Mouse (Mus musculus): Measurements from ENCODE around the gene Mctp2. TPM values are rescaled to one million over a fixed set of nuclear protein-coding genes. Genes with fewer than 3 reads are reported as not detected.

Gene Mctp2
- polyA plus RNA-seq (2014; fragmentation: Nextera tagmentation; extraction: Ambion mirVana): 0.31 and 0.64 TPM in 2 replicates

DNA sequence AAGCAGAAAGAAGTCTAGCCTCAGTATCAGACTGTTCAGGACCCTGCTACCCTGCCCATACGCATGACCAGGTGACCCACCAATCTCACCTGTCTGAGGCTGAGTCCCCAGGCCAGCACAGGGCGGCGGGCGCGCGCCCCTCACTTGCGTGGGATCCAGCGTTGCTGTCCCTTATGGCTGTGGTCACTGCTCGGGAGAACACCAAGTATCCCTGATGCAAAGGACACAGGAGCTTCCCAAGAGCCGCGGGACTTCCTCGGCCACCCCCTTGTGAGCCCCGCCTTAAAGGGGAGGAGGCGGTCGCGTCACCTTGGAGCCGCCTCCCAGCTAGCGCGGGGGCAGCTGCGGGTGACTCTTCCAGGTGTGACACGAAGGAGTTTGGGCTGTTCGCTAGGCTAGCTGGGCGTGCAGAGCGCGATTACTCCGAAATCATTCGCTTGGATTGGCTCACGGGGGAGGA is at the start of gene Mctp2:
TSS of gene Mctp2 (minus strand) at position 227 of the 460 bp plus-strand sequence.
- peak; percentile 61 for ATAC-seq (replicated peaks; ENCODE audit: insufficient number of reproducible peaks, low FRiP score, low TSS enrichment)

GRCm38 (mm10) chr7:72345901-72346300 is 39.5 kb upstream of the Mctp2 start:
- Histone ChIP-seq H3K4me3 (ENCODE audit: low read depth, low read length) (no peak overlapping the region), H3K9me3 (replicated peaks; ENCODE audit: control insufficient read depth, low read length) (no peaks in the 10 kb centered on the region), H3K4me1 (ENCODE audit: control insufficient read depth, insufficient read depth, low read length) (no peaks in the 10 kb centered on the region), H3K27me3 (ENCODE audit: control insufficient read depth, insufficient read depth, low read length) (no peaks in the 10 kb centered on the region), H3K36me3 (ENCODE audit: control insufficient read depth, insufficient read depth, low read length) (no peaks in the 10 kb centered on the region), H3K4me2 (no peak overlapping the region), H3K27ac (ENCODE audit: low read depth, low read length) (no peak overlapping the region), H3K9ac (ENCODE audit: low read depth, low read length) (no peak overlapping the region)
- ATAC-seq (replicated peaks; ENCODE audit: insufficient number of reproducible peaks, low FRiP score, low TSS enrichment): no peak

More for the DNA sequence above, at the start of gene Mctp2:
- WGBS (ENCODE audit: insufficient replicate concordance): under 1% methylated on average over 28 of the region's 28 CpGs
- Histone ChIP-seq H3K4me2 (peak within 1 kb of the TSS; percentile 73), H3K4me1 (ENCODE audit: control insufficient read depth, insufficient read depth, low read length) (no peaks in the 10 kb centered on the region), H3K4me3 (ENCODE audit: low read depth, low read length) (peak within 1 kb of the TSS; percentile 39), H3K9ac (ENCODE audit: low read depth, low read length) (peak within 1 kb of the TSS; percentile 0), H3K36me3 (ENCODE audit: control insufficient read depth, insufficient read depth, low read length) (no peaks in the 10 kb centered on the region), H3K9me3 (replicated peaks; ENCODE audit: control insufficient read depth, low read length) (no peaks in the 10 kb centered on the region), H3K27me3 (ENCODE audit: control insufficient read depth, insufficient read depth, low read length) (no peaks in the 10 kb centered on the region; the same call in 1 of the 2 replicates), H3K27ac (ENCODE audit: low read depth, low read length) (no peak within 1 kb of the TSS)

DNA sequence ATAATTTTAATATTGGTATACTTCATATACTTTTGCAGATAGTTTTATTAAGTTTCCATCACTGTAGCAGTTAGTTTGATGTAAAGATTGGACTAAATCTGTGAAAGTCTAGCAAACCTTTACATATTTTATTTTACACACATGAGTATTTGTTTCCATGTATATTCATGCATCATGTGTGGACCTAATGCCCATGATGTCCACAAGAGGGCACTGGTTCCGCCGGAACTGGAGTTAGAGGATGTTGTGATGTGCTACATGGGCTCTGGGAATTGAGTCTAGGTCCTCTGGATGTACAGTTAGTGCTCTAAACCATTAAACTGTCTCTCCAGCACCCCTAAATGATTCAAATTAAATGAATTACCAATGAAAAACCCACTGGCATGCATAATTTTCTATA is 37.3 kb upstream of the Mctp2 start:
- no peaks in the 10 kb centered on the region for H3K9me3 ChIP-seq (replicated peaks; ENCODE audit: control insufficient read depth, low read length)
- no peaks in the 10 kb centered on the region for H3K27me3 ChIP-seq (ENCODE audit: control insufficient read depth, insufficient read depth, low read length)
- no peak overlapping the region for H3K4me2 ChIP-seq
- H3K36me3 ChIP-seq (ENCODE audit: control insufficient read depth, insufficient read depth, low read length): no peaks in the 10 kb centered on the region
- no peaks in the 10 kb centered on the region for H3K4me1 ChIP-seq (ENCODE audit: control insufficient read depth, insufficient read depth, low read length)
- no peak overlapping the region for H3K9ac ChIP-seq (ENCODE audit: low read depth, low read length)
- no peak for ATAC-seq (replicated peaks; ENCODE audit: insufficient number of reproducible peaks, low FRiP score, low TSS enrichment)
- WGBS (ENCODE audit: insufficient replicate concordance): 51% methylated on average over 2 of the region's 2 CpGs
- H3K4me3 ChIP-seq (ENCODE audit: low read depth, low read length): no peak overlapping the region
- H3K27ac ChIP-seq (ENCODE audit: low read depth, low read length): no peak overlapping the region

- Histone ChIP-seq H3K4me2 (no peak overlapping the region), H3K9ac (ENCODE audit: low read depth, low read length) (no peak overlapping the region), H3K4me3 (ENCODE audit: low read depth, low read length) (no peak overlapping the region), H3K4me1 (ENCODE audit: control insufficient read depth, insufficient read depth, low read length) (no peaks in the 10 kb centered on the region), H3K27me3 (ENCODE audit: control insufficient read depth, insufficient read depth, low read length) (no peaks in the 10 kb centered on the region), H3K9me3 (replicated peaks; ENCODE audit: control insufficient read depth, low read length) (no peaks in the 10 kb centered on the region), H3K36me3 (ENCODE audit: control insufficient read depth, insufficient read depth, low read length) (no peaks in the 10 kb centered on the region), H3K27ac (ENCODE audit: low read depth, low read length) (no peak overlapping the region)
- WGBS (ENCODE audit: insufficient replicate concordance): 56% methylated on average over 2 of the region's 2 CpGs
- ATAC-seq (replicated peaks; ENCODE audit: insufficient number of reproducible peaks, low FRiP score, low TSS enrichment): no peak
These were observed 36.4 kb upstream of the Mctp2 start for GRCm38 (mm10) chr7:72342822-72343221.

DNA sequence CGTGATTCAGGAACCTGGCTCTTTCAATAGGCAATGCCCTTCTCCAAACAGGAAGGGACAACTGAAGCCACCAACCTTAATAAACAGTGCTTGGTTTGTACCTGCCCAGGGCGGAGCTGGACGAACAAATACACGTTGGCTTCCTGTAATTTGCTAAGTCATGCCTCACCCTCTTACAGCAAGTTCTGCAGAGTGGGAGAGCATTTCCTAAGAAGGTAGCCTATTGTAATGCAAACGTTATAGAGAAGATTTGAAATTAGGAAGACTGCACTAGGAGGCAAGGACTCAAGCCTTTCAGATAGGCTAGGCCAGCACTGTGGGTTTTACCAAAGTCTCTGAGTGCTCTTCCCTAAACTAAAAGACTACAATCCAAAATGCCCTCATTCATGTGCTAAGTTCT is 19.6 kb upstream of the Mctp2 start:
- Histone ChIP-seq H3K36me3 (ENCODE audit: control insufficient read depth, insufficient read depth, low read length) (no peaks in the 10 kb centered on the region), H3K4me3 (ENCODE audit: low read depth, low read length) (no peak overlapping the region), H3K9me3 (replicated peaks; ENCODE audit: control insufficient read depth, low read length) (no peaks in the 10 kb centered on the region), H3K27ac (ENCODE audit: low read depth, low read length) (no peak overlapping the region), H3K4me1 (ENCODE audit: control insufficient read depth, insufficient read depth, low read length) (no peaks in the 10 kb centered on the region), H3K27me3 (ENCODE audit: control insufficient read depth, insufficient read depth, low read length) (no peaks in the 10 kb centered on the region), H3K9ac (ENCODE audit: low read depth, low read length) (no peak overlapping the region), H3K4me2 (no peak overlapping the region)
- 63% methylated on average over 5 of the region's 5 CpGs for WGBS (ENCODE audit: insufficient replicate concordance)
- ATAC-seq (replicated peaks; ENCODE audit: insufficient number of reproducible peaks, low FRiP score, low TSS enrichment): no peak

GRCm38 (mm10) chr7:72320906-72321305 is 14.5 kb upstream of the Mctp2 start:
- no peaks in the 10 kb centered on the region for H3K27me3 ChIP-seq (ENCODE audit: control insufficient read depth, insufficient read depth, low read length)
- no peak overlapping the region for H3K27ac ChIP-seq (ENCODE audit: low read depth, low read length)
- H3K9me3 ChIP-seq (replicated peaks; ENCODE audit: control insufficient read depth, low read length): no peaks in the 10 kb centered on the region
- H3K4me2 ChIP-seq: no peak overlapping the region
- no peak overlapping the region for H3K4me3 ChIP-seq (ENCODE audit: low read depth, low read length)
- no peaks in the 10 kb centered on the region for H3K36me3 ChIP-seq (ENCODE audit: control insufficient read depth, insufficient read depth, low read length)
- H3K9ac ChIP-seq (ENCODE audit: low read depth, low read length): no peak overlapping the region
- ATAC-seq (replicated peaks; ENCODE audit: insufficient number of reproducible peaks, low FRiP score, low TSS enrichment): no peak
- WGBS (ENCODE audit: insufficient replicate concordance): 68% methylated on average over 4 of the region's 4 CpGs
- H3K4me1 ChIP-seq (ENCODE audit: control insufficient read depth, insufficient read depth, low read length): no peaks in the 10 kb centered on the region

- H3K4me3 ChIP-seq (ENCODE audit: low read depth, low read length): no peak overlapping the region
- no peak overlapping the region for H3K4me2 ChIP-seq
- no peak for ATAC-seq (replicated peaks; ENCODE audit: insufficient number of reproducible peaks, low FRiP score, low TSS enrichment)
These were observed 14.0 kb upstream of the Mctp2 start for GRCm38 (mm10) chr7:72320441-72320840.

GRCm38 (mm10) chr7:72314395-72315060 is 8.1 kb upstream of the Mctp2 start:
- Histone ChIP-seq H3K4me3 (ENCODE audit: low read depth, low read length) (no peak overlapping the region), H3K4me2 (no peak overlapping the region), H3K9ac (ENCODE audit: low read depth, low read length) (no peak overlapping the region), H3K9me3 (replicated peaks; ENCODE audit: control insufficient read depth, low read length) (no peaks in the 10 kb centered on the region), H3K27ac (ENCODE audit: low read depth, low read length) (no peak overlapping the region), H3K4me1 (ENCODE audit: control insufficient read depth, insufficient read depth, low read length) (no peaks in the 10 kb centered on the region), H3K27me3 (ENCODE audit: control insufficient read depth, insufficient read depth, low read length) (no peaks in the 10 kb centered on the region), H3K36me3 (ENCODE audit: control insufficient read depth, insufficient read depth, low read length) (no peaks in the 10 kb centered on the region)
- ATAC-seq (replicated peaks; ENCODE audit: insufficient number of reproducible peaks, low FRiP score, low TSS enrichment): no peak
- 66% methylated on average over 9 of the region's 9 CpGs for WGBS (ENCODE audit: insufficient replicate concordance)

More at GRCm38 (mm10) chr7:72320441-72320840, 14.0 kb upstream of the Mctp2 start:
- H3K27me3 ChIP-seq (ENCODE audit: control insufficient read depth, insufficient read depth, low read length): no peaks in the 10 kb centered on the region
- WGBS (ENCODE audit: insufficient replicate concordance): 84% methylated on average over 4 of the region's 4 CpGs
- H3K36me3 ChIP-seq (ENCODE audit: control insufficient read depth, insufficient read depth, low read length): no peaks in the 10 kb centered on the region
- no peaks in the 10 kb centered on the region for H3K4me1 ChIP-seq (ENCODE audit: control insufficient read depth, insufficient read depth, low read length)
- no peak overlapping the region for H3K9ac ChIP-seq (ENCODE audit: low read depth, low read length)
- H3K9me3 ChIP-seq (replicated peaks; ENCODE audit: control insufficient read depth, low read length): no peaks in the 10 kb centered on the region
- H3K27ac ChIP-seq (ENCODE audit: low read depth, low read length): no peak overlapping the region

- no peaks in the 10 kb centered on the region for H3K36me3 ChIP-seq (ENCODE audit: control insufficient read depth, insufficient read depth, low read length)
- H3K9ac ChIP-seq (ENCODE audit: low read depth, low read length): no peak overlapping the region
- no peaks in the 10 kb centered on the region for H3K4me1 ChIP-seq (ENCODE audit: control insufficient read depth, insufficient read depth, low read length)
- whole genome bisulfite sequencing (ENCODE audit: insufficient replicate concordance): 43% methylated on average over 3 of the region's 3 CpGs
- H3K27ac ChIP-seq (ENCODE audit: low read depth, low read length): no peak overlapping the region
- no peaks in the 10 kb centered on the region for H3K27me3 ChIP-seq (ENCODE audit: control insufficient read depth, insufficient read depth, low read length)
- no peaks in the 10 kb centered on the region for H3K9me3 ChIP-seq (replicated peaks; ENCODE audit: control insufficient read depth, low read length)
- H3K4me3 ChIP-seq (ENCODE audit: low read depth, low read length): no peak overlapping the region
- ATAC-seq (replicated peaks; ENCODE audit: insufficient number of reproducible peaks, low FRiP score, low TSS enrichment): no peak
- no peak overlapping the region for H3K4me2 ChIP-seq
These were observed 7.5 kb upstream of the Mctp2 start for GRCm38 (mm10) chr7:72313908-72314307.
